In the genomic region with DNA sequence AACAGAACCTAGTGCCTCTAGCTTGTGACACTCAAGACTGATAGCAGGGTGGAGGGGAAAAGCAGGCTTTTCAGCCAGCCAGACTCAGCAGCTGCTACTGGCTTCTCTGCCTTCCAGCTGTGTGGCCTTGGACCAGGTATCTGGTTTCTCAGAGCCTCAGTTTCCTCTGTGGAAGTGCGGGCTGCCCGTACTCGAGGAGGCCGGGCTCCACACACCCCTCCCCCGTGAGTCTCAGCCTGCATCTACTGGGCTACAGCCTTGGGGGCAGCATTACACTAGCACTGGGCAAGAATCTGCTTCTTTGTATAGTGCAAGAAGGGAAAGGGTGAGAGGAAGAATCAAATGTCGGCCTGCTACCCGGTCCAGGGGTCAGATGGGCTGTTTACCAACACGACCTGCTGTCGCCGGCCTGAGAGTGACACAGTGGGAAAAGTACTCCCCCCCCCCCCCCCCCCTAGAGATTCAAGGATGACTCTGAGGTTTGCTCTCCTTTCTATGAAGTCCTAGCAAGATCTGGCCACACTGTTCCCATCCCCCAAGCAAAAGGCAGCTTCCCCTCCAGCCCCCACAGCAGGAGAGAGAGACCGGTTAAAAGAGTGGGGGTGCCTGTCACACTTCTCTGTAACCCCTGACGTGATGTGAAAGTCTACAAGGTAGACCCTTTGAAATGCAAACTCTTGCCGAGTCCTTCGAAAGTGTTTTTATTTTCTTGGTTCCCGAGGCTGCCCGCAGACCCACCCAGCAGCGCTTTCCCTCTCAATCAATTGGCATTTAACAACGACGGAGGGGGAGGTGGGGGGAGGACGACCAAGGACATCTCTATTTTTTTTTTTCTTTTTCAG, we compare ENCODE assay signal across 8 mouse cellular contexts. TPM values are rescaled to one million over a fixed set of nuclear protein-coding genes. Genes with fewer than 3 reads are reported as not detected.
DNase-seq lines count a peak whose midpoint lies in the region; ATAC-seq and TF ChIP-seq lines count a peak whose summit lies in the region.

No protein-coding gene starts in this region.

- no peaks in the 10 kb centered on the region for H3K36me3 ChIP-seq in forebrain, embryonic 13.5 days (ENCODE audit: poor library complexity, severe bottlenecking)
- H3K36me3 ChIP-seq in intestine, postnatal 0 days (ENCODE audit: control insufficient read depth, insufficient read depth) = peaks cover 9% of the 10 kb centered on the region; the same call in 1 of the 2 replicates

- no peaks in the 10 kb centered on the region for H3K9me3 ChIP-seq in forebrain, embryonic 13.5 days (replicated peaks)
- no peaks in the 10 kb centered on the region for H3K9me3 ChIP-seq in intestine, postnatal 0 days (ENCODE audit: control insufficient read depth)

- peak overlapping the region; percentile 90 for H3K27ac ChIP-seq in left cerebral cortex, adult 2 months
- H3K27ac ChIP-seq in forebrain, embryonic 13.5 days = peak overlapping the region; percentile 92
- H3K27ac ChIP-seq in intestine, postnatal 0 days (ENCODE audit: low read depth, low read length) = peak overlapping the region; percentile 64

- peak overlapping the region; percentile 9; the same call in 1 of the 2 replicates for H3K4me3 ChIP-seq in left cerebral cortex, adult 2 months
- peak overlapping the region; percentile 7 for H3K4me3 ChIP-seq in forebrain, embryonic 13.5 days
- 0 out of 2 replicates have a peak overlapping the region, but pooled peaks have one; percentile 7 for H3K4me3 ChIP-seq in intestine, postnatal 0 days (ENCODE audit: low read depth, low read length)

- H3K4me2 ChIP-seq in forebrain, embryonic 13.5 days = peak overlapping the region; percentile 72
- H3K4me2 ChIP-seq in intestine, postnatal 0 days (replicated peaks; ENCODE audit: low read depth) = peak overlapping the region; percentile 37

- no peak for TF ChIP-seq CTCF in left cerebral cortex, adult 2 months (IDR thresholded peaks at IDR 0.05)
- peak; percentile 36; the same call in 1 of the 2 replicates for TF ChIP-seq CTCF in intestine, postnatal 0 days (IDR thresholded peaks at IDR 0.05; ENCODE audit: low read depth)

- H3K27me3 ChIP-seq in forebrain, embryonic 13.5 days = no peaks in the 10 kb centered on the region
- no peaks in the 10 kb centered on the region for H3K27me3 ChIP-seq in intestine, postnatal 0 days (replicated peaks; ENCODE audit: control insufficient read depth, insufficient read depth, low read length)

- H3K4me1 ChIP-seq in forebrain, embryonic 13.5 days = peaks cover 81% of the 10 kb centered on the region
- peaks cover 40% of the 10 kb centered on the region for H3K4me1 ChIP-seq in intestine, postnatal 0 days (replicated peaks; ENCODE audit: control insufficient read depth, insufficient read depth, low read length)

- WGBS in forebrain, embryonic 13.5 days = 1% methylated on average over 20 of the region's 20 CpGs
- 27% methylated on average over 20 of the region's 20 CpGs for WGBS in intestine, postnatal 0 days

- ATAC-seq in forebrain, embryonic 13.5 days = peak; percentile 30; the same call in 1 of the 2 replicates
- no peak for ATAC-seq in intestine, postnatal 0 days

- peak overlapping the region; percentile 57 for H3K9ac ChIP-seq in forebrain, embryonic 13.5 days
- H3K9ac ChIP-seq in intestine, postnatal 0 days (ENCODE audit: low read depth, low read length) = 0 out of 2 replicates have a peak overlapping the region, but pooled peaks have one; percentile 17

- DNase-seq in left cerebral cortex, adult 2 months (ENCODE audit: extremely low spot score in 1 of 2, low spot score in 2 of 2) = peak in 1 of 2 experiments; percentile 44
- no peak for DNase-seq in left cerebral cortex, adult 11 months (ENCODE audit: low spot score)
- DNase-seq in adrenal gland, postnatal 36 days = peak; percentile 53 to 66
- peak; percentile 59 for DNase-seq in mesoderm, embryonic 11.5 days (ENCODE audit: low read depth, low spot score)
- DNase-seq in thymus, postnatal 25 days = peak; percentile 55
- DNase-seq in B cell, adult 2 months = no peak

- intact Hi-C loops in left cerebral cortex, adult 2 months (cut with DNase I) = no loop called here

RNA-seq across cellular contexts. Expression of gene Fam53b, which starts 4.6 kb away (rescaled TPM):
- 10 to 100 TPM; 57.1 to 75.2 TPM for total RNA-seq in left cerebral cortex, adult 2 months (2021)
- total RNA-seq in adrenal gland, postnatal 36 days (2021) = 10 to 100 TPM; 65.9 to 94.9 TPM
- polyA plus RNA-seq in forebrain, embryonic 13.5 days (2015; fragmentation: Nextera tagmentation; extraction: Ambion mirVana) = 31.1 and 33.9 TPM in 2 replicates
- 13.5 and 17.3 TPM in 2 replicates for polyA plus RNA-seq in intestine, postnatal 0 days (2015; fragmentation: Nextera tagmentation; extraction: Ambion mirVana)

RNA-seq across cellular contexts. Expression of gene Eef1akmt2, which starts 43.4 kb away (rescaled TPM):
- 10 to 100 TPM; 33.2 to 33.8 TPM for total RNA-seq in left cerebral cortex, adult 2 months (2021)
- total RNA-seq in adrenal gland, postnatal 36 days (2021) = 10 to 100 TPM; 23.8 to 30.0 TPM
- polyA plus RNA-seq in forebrain, embryonic 13.5 days (2015; fragmentation: Nextera tagmentation; extraction: Ambion mirVana) = 105 and 115 TPM in 2 replicates
- polyA plus RNA-seq in intestine, postnatal 0 days (2015; fragmentation: Nextera tagmentation; extraction: Ambion mirVana) = 34.3 and 37.8 TPM in 2 replicates

RNA-seq across cellular contexts. Expression of gene Abraxas2, which starts 50.0 kb away (rescaled TPM):
- 10 to 100 TPM; 26.6 to 27.6 TPM for total RNA-seq in left cerebral cortex, adult 2 months (2021)
- total RNA-seq in adrenal gland, postnatal 36 days (2021) = 10 to 100 TPM; 35.8 to 36.1 TPM
- polyA plus RNA-seq in forebrain, embryonic 13.5 days (2015; fragmentation: Nextera tagmentation; extraction: Ambion mirVana) = 42.5 and 43.5 TPM in 2 replicates
- 26.0 and 27.1 TPM in 2 replicates for polyA plus RNA-seq in intestine, postnatal 0 days (2015; fragmentation: Nextera tagmentation; extraction: Ambion mirVana)

Comparison
In these comparisons a context has a peak if more than half of its experiments do, and no peak if none do; other contexts are left out.
1. DNase-seq: peak in adrenal gland, postnatal 36 days (2 of 2), mesoderm, embryonic 11.5 days (single experiment) and thymus, postnatal 25 days (single experiment); none in left cerebral cortex, adult 11 months (single experiment) and B cell, adult 2 months (0 of 2).
2. Peak in every context shown above with its lines, with median percentiles within 50 percentile points of each other: H3K27ac ChIP-seq and H3K4me3 ChIP-seq.